Mouse (Mus musculus) midbrain, embryonic 15.5 days (tissue): Measurements from ENCODE around the gene Gpr19. TPM values are rescaled to one million over a fixed set of nuclear protein-coding genes. Genes with fewer than 3 reads are reported as not detected.
A peak's percentile ranks its signal among the peaks of the same experiment; 100 is the strongest.

ENCODE experiments used
- ATAC-seq: fragments of 200-750 bp; cut with Nextera tagmentation; replicated peaks from 2 replicates; pipeline ENCODE4 v1.8.0; 2017; ENCODE audit warnings: moderate TSS enrichment
- H3K27ac ChIP-seq: fragments of 300-500 bp; sonication (generic); 2 replicates; pipeline ENCODE4 v1.5.1; 2015; ENCODE audit warnings: mild to moderate bottlenecking, inconsistent platforms
- H3K27me3 ChIP-seq: fragments of 300-500 bp; sonication (generic); replicated peaks from 2 replicates; pipeline ENCODE4 v1.6.1; 2015; ENCODE audit warnings: inconsistent platforms
- H3K36me3 ChIP-seq: fragments of 300-500 bp; sonication (generic); replicated peaks from 2 replicates; pipeline ENCODE4 v1.6.1; 2015; ENCODE audit warnings: inconsistent platforms
- H3K4me1 ChIP-seq: fragments of 300-500 bp; sonication (generic); 2 replicates; pipeline ENCODE4 v1.6.1; 2015; ENCODE audit warnings: inconsistent platforms
- H3K4me2 ChIP-seq: fragments of 300-500 bp; sonication (generic); 2 replicates; pipeline ENCODE4 v1.6.1; 2015; ENCODE audit warnings: inconsistent platforms, mild to moderate bottlenecking, moderate library complexity
- H3K4me3 ChIP-seq: fragments of 300-500 bp; sonication (generic); 2 replicates; pipeline ENCODE4 v1.5.1; 2015; ENCODE audit warnings: mild to moderate bottlenecking, inconsistent platforms
- H3K9ac ChIP-seq: fragments of 300-500 bp; sonication (generic); 2 replicates; pipeline ENCODE4 v1.6.1; 2015; ENCODE audit warnings: mild to moderate bottlenecking, inconsistent platforms
- H3K9me3 ChIP-seq: fragments of 300-500 bp; sonication (generic); 2 replicates; pipeline ENCODE4 v1.6.1; 2016; ENCODE audit warnings: inconsistent platforms
- WGBS: fragments of 180-500 bp; shearing (Covaris S2); methylation state at CpG from one replicate; pipeline ENCODE4 v1.1.7; 2015; ENCODE audit warnings: mixed read lengths; 5-methylcytosine and 5-hydroxymethylcytosine counted together
- polyA plus RNA-seq: library from polyadenylated mRNA; unstranded; fragments of >200 nt; fragmentation: Nextera tagmentation; extraction: Ambion mirVana; gene quantifications from 2 replicates; pipeline ENCODE4 v1.2.1, GENCODE M21; 2015

Gpr19 gene
- polyA plus RNA-seq, 1 experiment from 2014 or later: 44.0 TPM

GRCm38 (mm10) chr6:134896570-134897436 is 1.6 kb downstream of the Gpr19 start:
- H3K27me3 ChIP-seq: no peaks in the 10 kb centered on the region
- no peak overlapping the region for H3K27ac ChIP-seq
- peaks cover 8% of the 10 kb centered on the region for H3K4me1 ChIP-seq
- H3K36me3 ChIP-seq: no peaks in the 10 kb centered on the region
- H3K4me3 ChIP-seq: peak overlapping the region; percentile 47
- no peaks in the 10 kb centered on the region for H3K9me3 ChIP-seq
- H3K9ac ChIP-seq: peak overlapping the region; percentile 64; the same call in 1 of the 2 replicates
- ATAC-seq: no peak
- 56% methylated on average over 15 of the region's 15 CpGs for WGBS
- H3K4me2 ChIP-seq: peak overlapping the region; percentile 85

- no peaks in the 10 kb centered on the region for H3K27me3 ChIP-seq
- no peak overlapping the region for H3K9ac ChIP-seq
- peaks cover 22% of the 10 kb centered on the region for H3K4me1 ChIP-seq
- no peaks in the 10 kb centered on the region for H3K36me3 ChIP-seq
- no peak overlapping the region for H3K4me3 ChIP-seq
- 89% methylated on average over 7 of the region's 7 CpGs for WGBS
- ATAC-seq: no peak
- no peak overlapping the region for H3K4me2 ChIP-seq
- no peak overlapping the region for H3K27ac ChIP-seq
- H3K9me3 ChIP-seq: no peaks in the 10 kb centered on the region
Observed at GRCm38 (mm10) chr6:134890436-134890835, 7.9 kb downstream of the Gpr19 start.

- Histone ChIP-seq H3K4me2 (no peak overlapping the region), H3K27me3 (no peaks in the 10 kb centered on the region), H3K9me3 (no peaks in the 10 kb centered on the region), H3K4me1 (peaks cover 28% of the 10 kb centered on the region), H3K9ac (no peak overlapping the region), H3K4me3 (no peak overlapping the region), H3K36me3 (no peaks in the 10 kb centered on the region), H3K27ac (peak overlapping the region; percentile 92)
- WGBS: 78% methylated on average over 1 of the region's 1 CpGs
- no peak for ATAC-seq
Observed at GRCm38 (mm10) chr6:134889763-134890162, 8.6 kb downstream of the Gpr19 start.

GRCm38 (mm10) chr6:134888563-134889017 is 9.8 kb downstream of the Gpr19 start:
- Histone ChIP-seq H3K36me3 (no peaks in the 10 kb centered on the region), H3K4me1 (peaks cover 40% of the 10 kb centered on the region), H3K27me3 (no peaks in the 10 kb centered on the region), H3K9me3 (no peaks in the 10 kb centered on the region), H3K4me2 (peak overlapping the region; percentile 55), H3K4me3 (peak overlapping the region; percentile 49), H3K27ac (peak overlapping the region; percentile 92), H3K9ac (peak overlapping the region; percentile 31)
- 2% methylated on average over 4 of the region's 4 CpGs for WGBS
- ATAC-seq: peak; percentile 73

- Histone ChIP-seq H3K4me1 (peaks cover 40% of the 10 kb centered on the region), H3K9me3 (no peaks in the 10 kb centered on the region), H3K4me3 (peak overlapping the region; percentile 49), H3K27me3 (no peaks in the 10 kb centered on the region), H3K36me3 (no peaks in the 10 kb centered on the region), H3K9ac (peak overlapping the region; percentile 74), H3K4me2 (peak overlapping the region; percentile 55), H3K27ac (peak overlapping the region; percentile 92)
- under 1% methylated on average over 10 of the region's 10 CpGs for WGBS
- peak; percentile 93 for ATAC-seq
Observed at GRCm38 (mm10) chr6:134887711-134888449, 10.5 kb downstream of the Gpr19 start.

GRCm38 (mm10) chr6:134887008-134887407 is 11.4 kb downstream of the Gpr19 start:
- peaks cover 40% of the 10 kb centered on the region for H3K4me1 ChIP-seq
- peak overlapping the region; percentile 49 for H3K4me3 ChIP-seq
- peak; percentile 57 for ATAC-seq
- H3K9me3 ChIP-seq: no peaks in the 10 kb centered on the region
- H3K4me2 ChIP-seq: peak overlapping the region; percentile 55
- H3K27me3 ChIP-seq: no peaks in the 10 kb centered on the region
- 0 out of 2 replicates have a peak, but pooled peaks cover 1% of the 10 kb centered on the region for H3K36me3 ChIP-seq
- 8% methylated on average over 5 of the region's 5 CpGs for WGBS
- peak overlapping the region; percentile 92 for H3K27ac ChIP-seq
- H3K9ac ChIP-seq: peak overlapping the region; percentile 74

- Histone ChIP-seq H3K9me3 (no peaks in the 10 kb centered on the region), H3K36me3 (0 out of 2 replicates have a peak, but pooled peaks cover 2% of the 10 kb centered on the region), H3K27me3 (no peaks in the 10 kb centered on the region), H3K4me3 (peak overlapping the region; percentile 49), H3K4me2 (peak overlapping the region; percentile 55), H3K9ac (peak overlapping the region; percentile 74), H3K4me1 (peaks cover 42% of the 10 kb centered on the region), H3K27ac (peak overlapping the region; percentile 92)
- ATAC-seq: no peak
- 58% methylated on average over 8 of the region's 8 CpGs for WGBS
Observed at GRCm38 (mm10) chr6:134886475-134886874, 11.9 kb downstream of the Gpr19 start.

- Histone ChIP-seq H3K4me3 (peak overlapping the region; percentile 49), H3K27me3 (no peaks in the 10 kb centered on the region), H3K9me3 (no peaks in the 10 kb centered on the region), H3K4me1 (peaks cover 52% of the 10 kb centered on the region), H3K27ac (no peak overlapping the region), H3K9ac (no peak overlapping the region), H3K4me2 (peak overlapping the region; percentile 55), H3K36me3 (0 out of 2 replicates have a peak, but pooled peaks cover 2% of the 10 kb centered on the region)
- 87% methylated on average over 2 of the region's 2 CpGs for WGBS
- ATAC-seq: no peak
Observed at GRCm38 (mm10) chr6:134885515-134885914, 12.9 kb downstream of the Gpr19 start.

- no peak for ATAC-seq
- no peak overlapping the region for H3K4me2 ChIP-seq
- peaks cover 51% of the 10 kb centered on the region for H3K4me1 ChIP-seq
- H3K36me3 ChIP-seq: 0 out of 2 replicates have a peak, but pooled peaks cover 2% of the 10 kb centered on the region
- no peak overlapping the region for H3K27ac ChIP-seq
- H3K9me3 ChIP-seq: no peaks in the 10 kb centered on the region
- no peaks in the 10 kb centered on the region for H3K27me3 ChIP-seq
- H3K9ac ChIP-seq: no peak overlapping the region
- WGBS: 91% methylated on average over 4 of the region's 4 CpGs
- no peak overlapping the region for H3K4me3 ChIP-seq
Observed at GRCm38 (mm10) chr6:134883661-134884060, 14.7 kb downstream of the Gpr19 start.

GRCm38 (mm10) chr6:134880046-134880445 is 18.3 kb downstream of the Gpr19 start:
- ATAC-seq: no peak
- 58% methylated on average over 2 of the region's 2 CpGs for WGBS
- no peaks in the 10 kb centered on the region for H3K27me3 ChIP-seq
- H3K27ac ChIP-seq: no peak overlapping the region
- no peak overlapping the region for H3K4me3 ChIP-seq
- H3K36me3 ChIP-seq: 0 out of 2 replicates have a peak, but pooled peaks cover 7% of the 10 kb centered on the region
- H3K4me2 ChIP-seq: no peak overlapping the region
- H3K9ac ChIP-seq: no peak overlapping the region
- peaks cover 35% of the 10 kb centered on the region for H3K4me1 ChIP-seq
- H3K9me3 ChIP-seq: no peaks in the 10 kb centered on the region

GRCm38 (mm10) chr6:134879556-134879955 is 18.8 kb downstream of the Gpr19 start:
- no peak for ATAC-seq

GRCm38 (mm10) chr6:134877892-134878291 is 20.5 kb downstream of the Gpr19 start:
- 79% methylated on average over 1 of the region's 1 CpGs for WGBS

More at GRCm38 (mm10) chr6:134879556-134879955, 18.8 kb downstream of the Gpr19 start:
- Histone ChIP-seq H3K27me3 (no peaks in the 10 kb centered on the region), H3K4me3 (no peak overlapping the region), H3K4me1 (peaks cover 30% of the 10 kb centered on the region), H3K9ac (no peak overlapping the region), H3K9me3 (no peaks in the 10 kb centered on the region), H3K4me2 (no peak overlapping the region), H3K27ac (no peak overlapping the region), H3K36me3 (0 out of 2 replicates have a peak, but pooled peaks cover 7% of the 10 kb centered on the region)
- WGBS: 92% methylated on average over 5 of the region's 5 CpGs

More at GRCm38 (mm10) chr6:134877892-134878291, 20.5 kb downstream of the Gpr19 start:
- Histone ChIP-seq H3K27ac (no peak overlapping the region), H3K4me1 (peaks cover 20% of the 10 kb centered on the region), H3K9ac (no peak overlapping the region), H3K27me3 (no peaks in the 10 kb centered on the region), H3K4me2 (no peak overlapping the region), H3K36me3 (0 out of 2 replicates have a peak, but pooled peaks cover 7% of the 10 kb centered on the region), H3K4me3 (no peak overlapping the region), H3K9me3 (no peaks in the 10 kb centered on the region)
- no peak for ATAC-seq
